Mouse (Mus musculus): Measurements from ENCODE around the gene Capn2. TPM values are rescaled to one million over a fixed set of nuclear protein-coding genes. Genes with fewer than 3 reads are reported as not detected.

The Capn2 gene
- polyA plus RNA-seq, 1 experiment, result 86.9 TPM

DNA sequence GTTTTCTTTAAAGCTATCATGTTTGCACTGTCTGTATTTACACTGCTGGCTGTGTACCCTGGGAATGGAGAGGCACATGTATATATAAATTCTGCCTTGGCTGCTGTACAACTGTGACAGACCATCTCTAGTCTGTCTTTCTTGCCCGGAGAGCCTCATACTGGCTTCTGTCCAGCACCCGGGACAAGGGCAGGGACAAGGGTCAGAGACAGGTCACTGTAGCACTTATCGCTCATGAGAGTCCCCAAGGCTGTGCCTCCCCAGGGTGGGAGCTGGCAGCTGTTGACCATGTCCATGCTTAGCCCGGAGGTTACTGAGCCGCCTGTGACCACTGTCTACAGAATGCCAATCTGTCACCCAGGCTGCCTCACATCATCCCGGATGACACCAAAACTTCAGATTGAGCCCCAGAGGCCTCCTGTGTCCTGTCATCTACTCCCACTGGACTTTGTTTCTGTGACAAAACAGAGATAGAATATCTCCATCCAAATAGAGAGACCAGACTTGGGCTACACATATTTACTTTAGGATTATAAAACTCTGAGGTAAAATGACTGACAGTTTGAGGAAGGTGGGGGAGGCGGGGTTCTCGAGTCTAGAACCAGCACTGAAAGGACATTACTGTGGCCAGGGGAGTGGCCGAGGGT is 17.8 kb downstream of the Capn2 start:
- Histone ChIP-seq H3K27ac (ENCODE audit: insufficient read depth, low read length) (0 out of 2 replicates have a peak overlapping the region, but pooled peaks have one; percentile 35), H3K4me3 (replicated peaks; ENCODE audit: insufficient read depth, low read depth, low read length) (no peak overlapping the region), H3K27me3 (ENCODE audit: control insufficient read depth, insufficient read depth, low read length) (no peaks in the 10 kb centered on the region), H3K4me1 (ENCODE audit: control insufficient read depth, insufficient read depth, low read length) (peaks cover 15% of the 10 kb centered on the region)
- no peak for TF ChIP-seq POLR2A (IDR thresholded peaks at IDR 0.05; ENCODE audit: borderline replicate concordance, insufficient read depth, low read length)
- no peak for TF ChIP-seq CTCF (IDR thresholded peaks at IDR 0.05; ENCODE audit: borderline replicate concordance, insufficient read depth, low read depth, low read length)
- no peak for DNase-seq
- 44% methylated on average over 9 of the region's 9 CpGs for WGBS

DNA sequence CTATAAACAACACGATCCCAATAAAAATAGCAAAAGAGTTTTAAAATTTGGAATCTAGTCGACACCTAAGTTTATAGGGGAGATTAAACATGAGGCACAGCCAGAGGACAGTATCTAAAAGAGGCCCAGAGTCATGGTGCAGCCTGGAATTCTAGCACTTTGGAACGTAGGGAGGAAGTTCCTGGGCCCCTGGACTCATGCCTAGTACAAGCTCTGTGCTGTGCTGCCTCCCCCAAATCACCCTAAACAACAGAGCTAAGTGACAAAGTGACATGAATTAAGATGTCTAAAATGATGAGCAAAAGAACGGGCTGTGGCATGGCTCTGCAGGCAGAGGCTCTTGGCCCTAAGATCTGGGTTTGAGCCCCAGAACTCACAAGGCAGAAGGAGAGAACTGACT is 19.7 kb downstream of the Capn2 start:
- H3K4me1 ChIP-seq (ENCODE audit: control insufficient read depth, insufficient read depth, low read length), result peaks cover 9% of the 10 kb centered on the region
- no peak for TF ChIP-seq POLR2A (IDR thresholded peaks at IDR 0.05; ENCODE audit: borderline replicate concordance, insufficient read depth, low read length)
- no peak for TF ChIP-seq CTCF (IDR thresholded peaks at IDR 0.05; ENCODE audit: borderline replicate concordance, insufficient read depth, low read depth, low read length)
- H3K27ac ChIP-seq (ENCODE audit: insufficient read depth, low read length), result no peak overlapping the region
- WGBS, result 52% methylated on average over 4 of the region's 4 CpGs
- no peaks in the 10 kb centered on the region for H3K27me3 ChIP-seq (ENCODE audit: control insufficient read depth, insufficient read depth, low read length)
- no peak overlapping the region for H3K4me3 ChIP-seq (replicated peaks; ENCODE audit: insufficient read depth, low read depth, low read length)
- no peak for DNase-seq

DNA sequence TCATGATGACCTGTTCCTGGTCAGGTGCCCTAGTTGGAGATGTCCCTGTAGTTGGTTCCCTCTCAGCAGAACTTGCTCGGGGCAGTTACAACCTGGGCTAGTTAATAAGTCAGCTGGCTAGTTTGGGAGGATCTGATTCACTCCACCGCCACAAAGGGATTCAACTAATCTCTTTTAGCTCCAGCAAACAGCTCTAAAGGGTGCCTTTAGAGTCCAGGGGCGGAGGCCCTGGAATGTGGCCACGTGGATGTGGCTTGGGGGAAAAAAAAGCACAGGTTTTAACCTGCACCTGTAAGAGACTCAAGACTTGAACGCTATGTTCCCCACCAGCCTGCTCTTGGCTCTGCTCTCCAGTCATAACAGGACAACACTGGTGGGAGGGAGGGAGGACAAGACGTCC is 20.7 kb downstream of the Capn2 start:
- Histone ChIP-seq H3K27me3 (ENCODE audit: control insufficient read depth, insufficient read depth, low read length) (no peaks in the 10 kb centered on the region), H3K4me1 (ENCODE audit: control insufficient read depth, insufficient read depth, low read length) (peaks cover 7% of the 10 kb centered on the region; the same call in 1 of the 2 replicates), H3K27ac (ENCODE audit: insufficient read depth, low read length) (no peak overlapping the region), H3K4me3 (replicated peaks; ENCODE audit: insufficient read depth, low read depth, low read length) (no peak overlapping the region)
- no peak for TF ChIP-seq POLR2A (IDR thresholded peaks at IDR 0.05; ENCODE audit: borderline replicate concordance, insufficient read depth, low read length)
- TF ChIP-seq CTCF (IDR thresholded peaks at IDR 0.05; ENCODE audit: borderline replicate concordance, insufficient read depth, low read depth, low read length), result no peak
- DNase-seq, result no peak
- 77% methylated on average over 6 of the region's 6 CpGs for WGBS

DNA sequence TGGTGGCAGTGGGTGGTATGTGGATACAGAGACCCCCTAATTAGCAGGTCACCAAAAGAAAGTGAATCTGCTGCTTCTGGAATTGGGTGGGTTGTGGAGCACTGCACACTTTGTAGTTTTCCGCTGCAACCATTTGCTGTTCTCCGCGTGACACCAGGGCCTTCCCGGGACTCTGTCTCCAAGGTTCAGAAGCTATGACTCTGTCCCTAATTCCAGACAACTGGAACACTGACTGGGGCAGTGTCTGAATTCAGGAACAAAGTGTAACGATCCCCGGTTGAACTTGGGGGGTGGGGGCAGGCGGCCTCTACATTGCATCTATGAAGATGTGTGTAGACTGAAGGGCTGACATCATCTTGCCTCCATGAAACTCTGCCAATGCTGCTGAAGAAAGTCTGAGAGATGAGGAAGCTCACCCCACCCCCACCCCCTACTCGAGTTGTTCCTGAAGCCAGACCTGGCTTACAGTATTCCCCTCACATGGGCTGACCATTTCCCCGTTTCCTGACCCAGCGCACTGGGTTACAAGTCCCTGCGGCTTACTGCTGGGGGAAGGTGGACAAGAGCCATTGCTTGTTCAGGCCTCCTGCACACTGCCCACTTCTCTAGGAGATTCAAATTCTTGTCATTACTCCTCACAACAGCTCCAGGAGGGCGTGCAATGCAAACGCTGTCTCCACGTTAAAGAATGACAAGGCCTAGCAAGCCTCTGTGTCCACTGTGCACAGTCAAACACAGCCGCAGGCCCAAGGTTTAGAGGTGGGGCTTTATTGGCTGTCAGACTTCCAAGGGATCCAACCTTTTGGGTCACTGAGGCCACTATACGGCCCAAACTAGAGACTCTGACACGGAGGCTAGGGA is 22.9 kb downstream of the Capn2 start:
- no peaks in the 10 kb centered on the region for H3K27me3 ChIP-seq (ENCODE audit: control insufficient read depth, insufficient read depth, low read length)
- no peaks in the 10 kb centered on the region for H3K4me1 ChIP-seq (ENCODE audit: control insufficient read depth, insufficient read depth, low read length)
- 64% methylated on average over 17 of the region's 17 CpGs for WGBS
- DNase-seq, result no peak
- H3K27ac ChIP-seq (ENCODE audit: insufficient read depth, low read length), result 0 out of 2 replicates have a peak overlapping the region, but pooled peaks have one; percentile 27
- no peak overlapping the region for H3K4me3 ChIP-seq (replicated peaks; ENCODE audit: insufficient read depth, low read depth, low read length)
- TF ChIP-seq CTCF (IDR thresholded peaks at IDR 0.05; ENCODE audit: borderline replicate concordance, insufficient read depth, low read depth, low read length), result no peak
- no peak for TF ChIP-seq POLR2A (IDR thresholded peaks at IDR 0.05; ENCODE audit: borderline replicate concordance, insufficient read depth, low read length)

DNA sequence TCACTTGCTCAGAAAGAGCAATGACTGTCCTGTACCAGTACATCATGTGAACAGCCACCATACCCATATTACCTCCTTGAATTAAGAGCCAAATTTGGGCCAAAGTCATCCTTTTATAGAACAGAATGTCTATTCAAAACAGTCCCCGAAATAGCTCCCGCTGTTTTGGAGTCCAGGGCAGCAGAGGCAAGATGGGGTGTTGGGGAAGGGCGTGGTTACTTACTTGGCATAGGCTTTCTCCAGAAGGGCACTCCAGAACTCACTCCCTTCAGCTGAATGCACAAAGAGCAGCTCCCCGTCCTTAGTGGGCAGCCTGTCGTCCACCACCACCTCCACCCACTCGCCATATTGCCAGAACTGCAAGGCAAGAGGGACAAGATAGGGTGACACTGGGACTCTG is 25.6 kb downstream of the Capn2 start:
- Histone ChIP-seq H3K4me1 (ENCODE audit: control insufficient read depth, insufficient read depth, low read length) (no peaks in the 10 kb centered on the region), H3K4me3 (replicated peaks; ENCODE audit: insufficient read depth, low read depth, low read length) (no peak overlapping the region), H3K27ac (ENCODE audit: insufficient read depth, low read length) (no peak overlapping the region), H3K27me3 (ENCODE audit: control insufficient read depth, insufficient read depth, low read length) (no peaks in the 10 kb centered on the region)
- no peak for DNase-seq
- no peak for TF ChIP-seq POLR2A (IDR thresholded peaks at IDR 0.05; ENCODE audit: borderline replicate concordance, insufficient read depth, low read length)
- no peak for TF ChIP-seq CTCF (IDR thresholded peaks at IDR 0.05; ENCODE audit: borderline replicate concordance, insufficient read depth, low read depth, low read length)
- WGBS, result 79% methylated on average over 6 of the region's 6 CpGs

DNA sequence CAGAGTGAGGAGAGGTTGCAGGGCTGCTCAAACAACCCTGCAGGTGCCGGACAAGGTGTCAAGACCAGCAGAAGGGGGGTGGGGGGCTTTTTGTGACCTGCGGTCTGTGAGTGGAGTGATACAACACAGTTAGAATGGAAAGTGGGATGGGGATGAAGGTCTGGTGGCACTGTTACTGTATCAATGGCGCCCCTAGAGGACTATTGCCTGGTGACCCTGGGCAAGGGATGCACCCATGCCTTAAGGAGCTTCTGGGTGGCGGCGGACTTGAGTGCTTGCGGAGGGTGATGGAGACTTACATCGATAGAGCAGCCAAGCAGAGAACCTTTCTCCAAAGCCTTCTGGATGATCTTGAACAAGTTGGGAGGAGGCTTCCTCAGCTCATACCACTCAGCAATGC is 26.8 kb downstream of the Capn2 start:
- H3K27ac ChIP-seq (ENCODE audit: insufficient read depth, low read length), result 0 out of 2 replicates have a peak overlapping the region, but pooled peaks have one; percentile 17
- WGBS, result 83% methylated on average over 7 of the region's 7 CpGs

DNA sequence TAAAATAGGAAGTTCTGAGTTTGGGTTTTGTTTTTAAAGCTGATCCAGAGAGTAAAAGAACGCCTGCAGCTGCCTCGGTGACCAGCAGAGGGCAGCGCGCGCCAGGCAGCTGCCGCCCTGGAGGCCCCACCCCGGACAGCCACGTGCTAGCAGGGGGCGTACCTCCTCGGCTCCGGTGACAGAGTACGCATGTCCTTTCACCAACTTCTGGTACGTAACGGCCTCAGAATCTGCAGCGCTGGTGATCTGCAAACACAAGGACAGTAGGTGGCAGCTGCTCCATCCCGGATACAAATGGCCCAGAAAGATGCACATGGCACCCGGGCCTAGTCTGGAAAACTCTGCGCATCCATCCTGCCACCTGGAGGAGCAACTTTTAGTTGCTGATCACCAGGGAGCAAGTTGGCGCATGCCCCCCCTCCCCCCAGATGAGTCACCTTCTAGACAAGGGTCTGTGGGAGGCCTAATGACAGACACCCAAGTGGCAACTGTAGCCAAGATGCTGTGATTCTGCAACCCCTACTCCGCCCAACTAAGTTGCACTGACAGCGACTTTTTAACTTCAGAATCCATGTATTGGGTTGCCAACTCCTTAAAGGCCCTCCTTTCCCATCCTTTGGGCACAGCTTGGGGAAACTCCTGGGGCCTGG is 27.5 kb downstream of the Capn2 start:
- peak overlapping the region; percentile 23 for H3K4me3 ChIP-seq (replicated peaks; ENCODE audit: insufficient read depth, low read depth, low read length)

More for the DNA sequence above, 26.8 kb downstream of the Capn2 start:
- Histone ChIP-seq H3K4me1 (ENCODE audit: control insufficient read depth, insufficient read depth, low read length) (no peaks in the 10 kb centered on the region), H3K27me3 (ENCODE audit: control insufficient read depth, insufficient read depth, low read length) (no peaks in the 10 kb centered on the region), H3K4me3 (replicated peaks; ENCODE audit: insufficient read depth, low read depth, low read length) (no peak overlapping the region)
- DNase-seq, result no peak
- TF ChIP-seq POLR2A (IDR thresholded peaks at IDR 0.05; ENCODE audit: borderline replicate concordance, insufficient read depth, low read length), result no peak
- peak; percentile 37; the same call in 1 of the 2 replicates for TF ChIP-seq CTCF (IDR thresholded peaks at IDR 0.05; ENCODE audit: borderline replicate concordance, insufficient read depth, low read depth, low read length)

More for the DNA sequence above, 27.5 kb downstream of the Capn2 start:
- no peaks in the 10 kb centered on the region for H3K4me1 ChIP-seq (ENCODE audit: control insufficient read depth, insufficient read depth, low read length)
- 11% methylated on average over 21 of the region's 21 CpGs for WGBS
- H3K27ac ChIP-seq (ENCODE audit: insufficient read depth, low read length), result peak overlapping the region; percentile 17; the same call in 1 of the 2 replicates
- peak; percentile 86 to 88 for DNase-seq
- H3K27me3 ChIP-seq (ENCODE audit: control insufficient read depth, insufficient read depth, low read length), result no peaks in the 10 kb centered on the region
- TF ChIP-seq CTCF (IDR thresholded peaks at IDR 0.05; ENCODE audit: borderline replicate concordance, insufficient read depth, low read depth, low read length), result peak; percentile 85
- TF ChIP-seq POLR2A (IDR thresholded peaks at IDR 0.05; ENCODE audit: borderline replicate concordance, insufficient read depth, low read length), result no peak; the same call in 1 of the 2 replicates

All from cerebellum, adult 2 months (tissue).